In genomic region chr2:49633231-49633630, GRCm38 (mm10) we compare ENCODE assay signal across 12 mouse cellular contexts. TPM values are rescaled to one million over a fixed set of nuclear protein-coding genes. Genes with fewer than 3 reads are reported as not detected.
DNase-seq lines count a peak whose midpoint lies in the region; ATAC-seq lines count a peak whose summit lies in the region.
"Had no signal": no experiment of that assay in that cellular context is flagged by ENCODE, and none has a peak within 500 bp of the region (broad histone marks: within the 10 kb centered on the region; RNA-seq: fewer than 3 reads in every experiment).

No protein-coding gene starts in this region.

- ATAC-seq in embryonic facial prominence, embryonic 11.5 days (replicated peaks; ENCODE audit: insufficient number of reproducible peaks, low FRiP score, low TSS enrichment, low read depth) = peak; percentile 80
- peak; percentile 90 for ATAC-seq in hindbrain, embryonic 11.5 days (ENCODE audit: low FRiP score)
- ATAC-seq in midbrain, embryonic 12.5 days (ENCODE audit: low FRiP score, low read depth) = peak; percentile 66
- no peak for ATAC-seq in monocyte, adult 5-6 weeks (replicated peaks; ENCODE audit: insufficient number of reproducible peaks, low FRiP score, low TSS enrichment, poor library complexity, severe bottlenecking)
- ATAC-seq: liver, embryonic 12.5 days had no signal

- no peaks in the 10 kb centered on the region for H3K9me3 ChIP-seq in embryonic facial prominence, embryonic 11.5 days (replicated peaks; ENCODE audit: control insufficient read depth, low read length)
- no peaks in the 10 kb centered on the region for H3K9me3 ChIP-seq in hindbrain, embryonic 11.5 days (ENCODE audit: control insufficient read depth, low read length)
- H3K9me3 ChIP-seq in midbrain, embryonic 12.5 days = no peaks in the 10 kb centered on the region
- H3K9me3 ChIP-seq: liver, embryonic 12.5 days had no signal

- no peak overlapping the region for H3K4me3 ChIP-seq in embryonic facial prominence, embryonic 11.5 days (ENCODE audit: low read depth, low read length)
- no peak overlapping the region for H3K4me3 ChIP-seq in hindbrain, embryonic 11.5 days (ENCODE audit: low read depth, low read length)
- peak overlapping the region; percentile 13; the same call in 1 of the 2 replicates for H3K4me3 ChIP-seq in midbrain, embryonic 12.5 days
- H3K4me3 ChIP-seq: liver, embryonic 12.5 days had no signal

- H3K9ac ChIP-seq in embryonic facial prominence, embryonic 11.5 days (replicated peaks; ENCODE audit: low read length) = no peak overlapping the region
- peak overlapping the region; percentile 32 for H3K9ac ChIP-seq in hindbrain, embryonic 11.5 days (ENCODE audit: low read depth, low read length)
- H3K9ac ChIP-seq in midbrain, embryonic 12.5 days (replicated peaks) = peak overlapping the region; percentile 52
- H3K9ac ChIP-seq: liver, embryonic 12.5 days had no signal

- DNase-seq in embryonic facial prominence, embryonic 11.5 days (ENCODE audit: low spot score) = no peak
- peak; percentile 72 for DNase-seq in hindbrain, embryonic 11.5 days (ENCODE audit: low spot score)
- peak; percentile 72 for DNase-seq in retina, embryonic 14.5 days (ENCODE audit: low spot score)
- DNase-seq in thymus, postnatal 4 days = no peak
- no peak for DNase-seq in testis, postnatal 10 days (ENCODE audit: low spot score)
- DNase-seq: cerebellum, postnatal 10 days; heart, postnatal 4 days; layer of hippocampus, postnatal 36 days; lung, postnatal 14 days had no signal

- H3K4me2 ChIP-seq in embryonic facial prominence, embryonic 11.5 days (ENCODE audit: low read depth, low read length) = no peak overlapping the region
- H3K4me2 ChIP-seq in hindbrain, embryonic 11.5 days (replicated peaks; ENCODE audit: low read depth, low read length) = peak overlapping the region; percentile 32
- H3K4me2 ChIP-seq in midbrain, embryonic 12.5 days (replicated peaks) = peak overlapping the region; percentile 42
- H3K4me2 ChIP-seq: liver, embryonic 12.5 days had no signal

- H3K4me1 ChIP-seq in embryonic facial prominence, embryonic 11.5 days (ENCODE audit: control insufficient read depth, insufficient read depth, low read length) = peaks cover 3% of the 10 kb centered on the region; the same call in 1 of the 2 replicates
- H3K4me1 ChIP-seq in hindbrain, embryonic 11.5 days (replicated peaks; ENCODE audit: control insufficient read depth, insufficient read depth, low read length) = peaks cover 10% of the 10 kb centered on the region
- H3K4me1 ChIP-seq in midbrain, embryonic 12.5 days = peaks cover 28% of the 10 kb centered on the region
- H3K4me1 ChIP-seq: liver, embryonic 12.5 days had no signal

- 59% methylated on average over 9 of the region's 9 CpGs for WGBS in embryonic facial prominence, embryonic 11.5 days
- 23% methylated on average over 9 of the region's 9 CpGs for WGBS in hindbrain, embryonic 11.5 days
- WGBS in midbrain, embryonic 12.5 days = 17% methylated on average over 9 of the region's 9 CpGs

- H3K27ac ChIP-seq in embryonic facial prominence, embryonic 11.5 days (replicated peaks; ENCODE audit: low read depth, low read length) = peak overlapping the region; percentile 53; the same call in 1 of the 2 replicates
- H3K27ac ChIP-seq in hindbrain, embryonic 11.5 days (ENCODE audit: low read depth, low read length) = peak overlapping the region; percentile 95
- H3K27ac ChIP-seq in midbrain, embryonic 12.5 days (replicated peaks) = peak overlapping the region; percentile 89
- H3K27ac ChIP-seq: liver, embryonic 12.5 days had no signal

- H3K36me3 ChIP-seq in embryonic facial prominence, embryonic 11.5 days (replicated peaks; ENCODE audit: control insufficient read depth, insufficient read depth, low read depth, low read length) = no peaks in the 10 kb centered on the region
- no peaks in the 10 kb centered on the region for H3K36me3 ChIP-seq in hindbrain, embryonic 11.5 days (ENCODE audit: control insufficient read depth, insufficient read depth, low read length)
- peaks cover 5% of the 10 kb centered on the region; the same call in 1 of the 2 replicates for H3K36me3 ChIP-seq in midbrain, embryonic 12.5 days
- H3K36me3 ChIP-seq: liver, embryonic 12.5 days had no signal

- no peaks in the 10 kb centered on the region for H3K27me3 ChIP-seq in embryonic facial prominence, embryonic 11.5 days (ENCODE audit: control insufficient read depth, insufficient read depth, low read length)
- H3K27me3 ChIP-seq in hindbrain, embryonic 11.5 days (ENCODE audit: control insufficient read depth, insufficient read depth, low read length) = no peaks in the 10 kb centered on the region
- no peaks in the 10 kb centered on the region for H3K27me3 ChIP-seq in midbrain, embryonic 12.5 days
- H3K27me3 ChIP-seq: liver, embryonic 12.5 days had no signal

RNA-seq across cellular contexts. Expression of gene Kif5c, which starts 14.1 kb away (rescaled TPM):
- polyA plus RNA-seq in embryonic facial prominence, embryonic 11.5 days (2014; fragmentation: Nextera tagmentation; extraction: Ambion mirVana) = 36.3 and 41.0 TPM in 2 replicates
- polyA plus RNA-seq in hindbrain, embryonic 11.5 days (2014; fragmentation: Nextera tagmentation; extraction: Ambion mirVana) = 112 and 115 TPM in 2 replicates
- 131 and 149 TPM in 2 replicates for polyA plus RNA-seq in midbrain, embryonic 12.5 days (2016; fragmentation: Nextera tagmentation; extraction: Ambion mirVana)
- total RNA-seq in monocyte, adult 5-6 weeks (2017) = 0.64 to 1.3 TPM in 2 of 3 replicates, not detected in the other

Comparison
In these comparisons a context has a peak if more than half of its experiments do, and no peak if none do; other contexts are left out.
1. DNase-seq: peak in hindbrain, embryonic 11.5 days (single experiment) and retina, embryonic 14.5 days (single experiment); none in embryonic facial prominence, embryonic 11.5 days (single experiment), thymus, postnatal 4 days (single experiment) and testis, postnatal 10 days (single experiment).
2. Peak in every context shown above with its lines, with median percentiles within 50 percentile points of each other: H3K27ac ChIP-seq.